Mouse (Mus musculus) olfactory bulb, adult 2 months (tissue): ENCODE results near the gene H1foo.

Source experiments
- CTCF ChIP-seq: fragments of 200-500 bp; IDR thresholded peaks from 2 replicates; pipeline ENCODE4 v1.5.1; 2012; ENCODE audit warnings: low read depth, mild to moderate bottlenecking, low read length, moderate library complexity; ENCODE audit not compliant: insufficient read depth
- POLR2A ChIP-seq: fragments of 200-500 bp; IDR thresholded peaks from 2 replicates; pipeline ENCODE4 v1.6.1; 2012; ENCODE audit warnings: mild to moderate bottlenecking, low read depth, low read length, moderate library complexity; ENCODE audit not compliant: insufficient read depth

DNA sequence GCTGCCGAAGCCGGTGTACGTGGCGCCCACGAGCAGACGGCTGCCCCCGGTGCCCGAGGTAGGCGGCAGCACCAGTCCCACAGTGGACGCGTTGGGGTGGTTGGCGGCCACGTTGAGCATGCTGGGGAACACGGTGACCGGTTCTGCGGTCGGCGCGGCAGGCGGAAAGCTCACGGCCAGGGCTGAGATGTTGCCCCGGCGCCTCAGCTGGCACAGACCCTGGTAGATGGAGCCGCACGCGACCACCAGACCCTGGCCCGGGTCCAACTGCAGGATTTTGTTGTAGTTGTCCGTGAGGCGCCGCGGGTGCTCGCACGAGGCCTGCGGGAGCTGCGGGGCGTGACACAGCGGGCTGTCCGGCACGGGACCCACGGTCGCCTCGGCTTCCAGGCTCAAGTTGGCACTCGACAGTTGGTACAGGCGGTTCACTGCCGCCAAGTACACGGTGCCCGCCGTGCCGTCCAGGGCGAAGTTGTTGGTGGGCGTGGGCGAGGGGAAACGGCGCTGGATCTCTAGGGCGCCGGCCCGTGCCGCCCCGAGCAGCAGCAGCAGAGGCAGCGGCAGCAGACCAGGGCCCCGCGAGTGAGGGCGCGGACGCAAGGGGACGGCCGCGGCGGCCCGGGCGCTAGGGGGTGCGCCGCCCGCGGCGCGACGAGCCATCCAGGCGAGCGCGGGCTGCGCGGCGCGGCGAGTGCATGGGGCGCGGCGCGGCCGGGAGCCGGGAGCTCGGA, 49.6 kb downstream of the H1foo start:
- TF ChIP-seq CTCF, result no peak
- no peak for TF ChIP-seq POLR2A
